Mouse (Mus musculus) sigmoid colon, adult 10 weeks (tissue): Measurements from ENCODE around the gene Il4. TPM values are rescaled to one million over a fixed set of nuclear protein-coding genes. Genes with fewer than 3 reads are reported as not detected.

Experiments used
- polyA plus RNA-seq: library from polyadenylated mRNA; stranded (reverse); fragments of 350-450 nt; fragmentation: Illumina TruSeq; extraction: RNeasy Lipid Tissue Mini Kit (QIAGEN cat#74804); gene quantifications from one replicate; pipeline ENCODE4 v1.2.3, GENCODE M21; 2014; ENCODE audit warnings: low read depth, low replicate concordance

The Il4 gene
- polyA plus RNA-seq, result not detected

DNA sequence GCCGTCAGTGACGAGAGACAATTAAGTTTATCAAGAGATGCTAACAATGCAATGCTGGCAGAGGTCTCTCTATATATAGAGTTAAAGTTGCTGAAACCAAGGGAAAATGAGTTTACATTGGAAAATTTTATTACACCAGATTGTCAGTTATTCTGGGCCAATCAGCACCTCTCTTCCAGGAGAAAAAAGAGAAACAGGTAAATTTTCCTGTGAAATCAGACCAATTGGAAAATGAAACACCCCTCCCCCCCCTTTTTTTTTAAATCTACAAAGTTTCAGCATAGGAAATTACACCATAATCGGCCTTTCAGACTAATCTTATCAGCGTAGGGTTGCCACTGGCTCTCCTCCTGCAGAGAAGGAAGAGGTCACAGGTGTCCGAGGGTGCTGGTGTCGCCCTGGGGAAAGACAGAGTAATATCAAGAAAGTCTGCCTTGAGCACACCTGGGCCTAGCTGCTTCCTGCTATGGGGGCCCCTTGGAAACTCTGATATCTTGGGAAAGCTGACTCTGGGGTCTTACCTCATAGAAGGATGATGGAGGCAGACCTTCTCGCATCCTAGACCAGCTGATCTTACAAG, at the start of gene Il4:
Il4 (minus strand) TSS at position 51 of the 580 bp plus-strand sequence.

DNA sequence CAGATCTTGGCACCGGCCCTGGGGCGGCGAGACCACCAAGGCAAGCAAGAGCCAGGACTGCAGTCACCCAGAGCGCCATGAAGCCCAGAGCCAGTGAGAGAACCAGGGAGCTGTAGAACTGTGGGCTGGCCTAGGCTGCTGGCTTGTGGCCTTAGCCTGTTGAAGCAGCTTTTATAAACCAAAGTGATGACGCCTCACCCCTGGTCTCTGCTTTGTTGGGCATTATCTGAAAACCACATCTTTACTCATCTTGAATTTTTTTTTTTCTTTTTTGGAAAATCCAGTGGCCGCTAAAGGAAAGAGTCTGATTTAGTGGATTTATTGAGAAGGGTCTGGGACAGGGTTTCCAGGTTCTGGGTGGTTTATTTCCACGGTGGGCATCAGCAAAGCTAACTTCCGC, 16.1 kb upstream of the Il4 start, which contains the start of gene Il13:
Il13 (minus strand) TSS at position 147 of the 400 bp plus-strand sequence.

DNA sequence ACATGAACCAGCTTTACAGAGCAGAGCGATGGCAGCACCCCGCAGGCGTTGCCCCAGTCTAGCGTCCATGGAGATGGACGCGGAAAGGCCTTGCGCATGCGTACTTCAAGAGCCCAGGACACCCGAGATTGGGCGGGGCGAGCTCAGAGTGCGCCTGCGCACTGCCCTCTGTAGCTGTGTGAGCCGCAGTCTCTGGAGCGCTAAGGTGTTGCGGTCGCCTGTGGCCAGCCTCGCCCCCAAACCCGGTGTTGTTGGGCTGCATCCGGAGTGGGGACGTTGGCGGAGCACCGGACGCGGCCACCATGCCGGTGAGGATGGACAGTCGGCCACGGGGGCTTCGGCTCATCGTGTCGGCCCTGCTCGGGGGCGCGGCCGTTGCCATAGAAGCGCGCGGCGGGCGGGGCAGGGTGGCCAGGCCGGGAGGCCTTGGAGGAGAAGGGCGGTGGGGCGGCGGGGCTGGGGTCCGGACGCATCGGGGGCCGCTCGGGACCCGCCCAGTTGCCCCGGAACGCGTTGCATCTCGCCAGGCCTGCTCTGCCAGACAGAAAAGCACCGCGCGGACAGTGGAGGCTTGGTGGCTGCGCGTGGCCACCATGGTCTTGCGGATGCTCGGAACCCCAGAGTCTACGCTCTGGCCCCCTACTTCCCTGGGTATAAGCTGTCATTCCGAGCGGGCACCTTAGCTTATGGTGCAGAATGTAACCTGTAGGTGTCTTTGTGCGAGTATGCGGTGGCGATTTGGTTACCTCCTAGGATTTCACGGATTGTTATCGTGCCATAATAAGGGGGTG, 51.0 kb downstream of the Il4 start, which contains the start of gene Kif3a:
Kif3a (plus strand) TSS at position 156 of the 791 bp plus-strand sequence.

Other genes starting within 250 kb of the Il4 start
- gene Leap2, start 195.5 kb downstream of the Il4 start, polyA plus RNA-seq, result not detected
- gene Uqcrq, start 187.8 kb downstream of the Il4 start, polyA plus RNA-seq, result 42.0 TPM
- gene Gdf9, start 187.6 kb downstream of the Il4 start, polyA plus RNA-seq, result not detected
- 0.19 TPM for gene Gm10447, start 161.6 kb downstream of the Il4 start, polyA plus RNA-seq
- not detected for gene Shroom1, start 161.5 kb downstream of the Il4 start, polyA plus RNA-seq
- not detected for gene Gm9837, start 148.2 kb downstream of the Il4 start, polyA plus RNA-seq
- gene Gm9945, start 138.5 kb downstream of the Il4 start, polyA plus RNA-seq, result not detected
- 3.4 TPM for gene Sowaha, start 138.4 kb downstream of the Il4 start, polyA plus RNA-seq
- 24.3 TPM for gene Sept8, start 99.4 kb downstream of the Il4 start, polyA plus RNA-seq
- 12.0 TPM for gene Kif3a, start 51.3 kb downstream of the Il4 start, polyA plus RNA-seq
- gene Il13, start 16.0 kb upstream of the Il4 start, polyA plus RNA-seq, result not detected
- gene Rad50, start 88.7 kb upstream of the Il4 start, polyA plus RNA-seq, result 35.7 TPM
- gene Il5, start 102.1 kb upstream of the Il4 start, polyA plus RNA-seq, result 0.38 TPM
- 27.3 TPM for gene Irf1, start 151.3 kb upstream of the Il4 start, polyA plus RNA-seq
- gene Gm17334, start 154.5 kb upstream of the Il4 start, polyA plus RNA-seq, result not detected
- 1.3 TPM for gene Gm12216, start 240.6 kb upstream of the Il4 start, polyA plus RNA-seq